Mouse (Mus musculus): ENCODE results near the gene Tmem143. TPM values are rescaled to one million over a fixed set of nuclear protein-coding genes. Genes with fewer than 3 reads are reported as not detected.
"Not testable (repeated sequence)": the region's sequence is repeated elsewhere in the genome, so short reads cannot be mapped to it uniquely, and the experiment has no call there.

Tmem143 gene
- total RNA-seq, 2 experiments from 2014 or later = 23.9 TPM

- no peak for DNase-seq (ENCODE audit: low spot score in 2 of 2)
Observed at GRCm38 (mm10) chr7:45921950-45922600, 25.3 kb downstream of the Tmem143 start.

GRCm38 (mm10) chr7:45922928-45923761, 26.4 kb downstream of the Tmem143 start:
- DNase-seq (ENCODE audit: low spot score in 2 of 2) = peak; percentile 90 to 92

- DNase-seq (ENCODE audit: low spot score in 2 of 2) = peak; percentile 46 to 59
Observed at GRCm38 (mm10) chr7:45923762-45924428, 27.2 kb downstream of the Tmem143 start, which contains the start of gene Ccdc114. Gene Ccdc114 (plus strand): TSS chr7:45924072.

DNA sequence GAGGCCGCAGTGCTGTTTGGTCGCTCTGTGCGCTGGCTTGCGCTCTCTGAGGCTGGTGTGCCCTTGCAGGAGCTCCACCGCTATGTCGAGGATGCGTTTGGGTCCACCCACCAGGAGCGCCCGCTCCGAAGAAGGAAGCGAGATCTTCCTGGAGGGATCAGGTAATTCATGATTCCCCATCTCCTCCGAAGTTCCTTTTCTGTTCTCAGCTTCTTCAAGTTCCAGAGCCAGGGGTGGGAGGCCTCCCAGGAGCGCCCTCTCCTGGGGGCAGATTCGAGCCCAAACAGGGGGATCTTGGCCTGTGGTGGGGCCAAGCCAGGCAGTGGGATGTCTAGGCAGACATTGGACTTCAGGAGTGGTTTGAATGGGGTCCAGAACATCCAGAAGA, 27.7 kb downstream of the Tmem143 start:
- DNase-seq (ENCODE audit: low spot score in 2 of 2) = no peak

- DNase-seq (ENCODE audit: low spot score in 2 of 2) = no peak
Observed at GRCm38 (mm10) chr7:45928626-45929295, 32.0 kb downstream of the Tmem143 start.

GRCm38 (mm10) chr7:45929688-45930087, 32.9 kb downstream of the Tmem143 start:
- no peak for DNase-seq (ENCODE audit: low spot score in 2 of 2)

DNA sequence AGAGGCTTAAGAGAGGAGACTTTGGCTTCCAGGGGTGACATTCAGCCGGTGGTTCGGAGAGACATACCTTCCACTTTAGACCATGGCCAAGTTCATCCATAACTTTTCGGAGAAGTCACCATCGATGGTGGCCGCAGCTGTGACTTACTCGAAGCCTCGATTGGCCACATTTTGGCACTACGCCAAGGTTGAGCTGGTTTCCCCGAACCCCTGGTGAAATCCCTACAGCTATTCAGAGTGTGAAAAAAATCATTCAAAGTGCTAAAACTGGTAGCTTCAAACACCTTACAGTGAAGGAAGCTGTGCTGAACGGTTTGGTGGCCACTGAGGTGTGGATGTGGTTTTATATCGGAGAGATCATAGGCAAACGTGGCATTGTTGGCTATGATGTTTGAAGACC, 37.0 kb downstream of the Tmem143 start:
- DNase-seq (ENCODE audit: low spot score in 2 of 2) = not testable (repeated sequence)

- DNase-seq (ENCODE audit: low spot score in 2 of 2) = peak; percentile 62 to 68
Observed at GRCm38 (mm10) chr7:45935114-45935513, 38.4 kb downstream of the Tmem143 start.

DNA sequence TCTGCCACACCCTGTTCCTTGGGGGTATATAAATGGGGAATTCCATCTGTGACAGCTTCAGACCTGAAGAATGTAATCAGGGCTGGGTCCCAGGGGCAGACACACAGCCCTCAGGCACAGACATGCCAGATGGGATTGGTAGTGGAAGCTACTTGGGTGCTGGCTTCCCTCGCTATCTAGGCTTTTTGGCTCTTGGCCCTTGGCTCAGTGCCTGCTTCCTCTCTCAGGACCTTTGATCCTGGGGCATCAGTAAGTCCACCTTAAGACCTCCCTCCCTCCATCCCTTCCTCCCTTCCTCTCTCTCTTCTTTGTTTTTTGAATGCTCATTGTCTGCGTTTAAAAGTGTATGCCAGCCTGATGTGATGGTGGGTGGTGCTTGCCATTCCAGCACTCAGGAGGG, 43.1 kb downstream of the Tmem143 start:
- DNase-seq (ENCODE audit: low spot score in 2 of 2) = no peak

- DNase-seq (ENCODE audit: low spot score in 2 of 2) = no peak
Observed at GRCm38 (mm10) chr7:45941986-45942385, 45.2 kb downstream of the Tmem143 start.

DNA sequence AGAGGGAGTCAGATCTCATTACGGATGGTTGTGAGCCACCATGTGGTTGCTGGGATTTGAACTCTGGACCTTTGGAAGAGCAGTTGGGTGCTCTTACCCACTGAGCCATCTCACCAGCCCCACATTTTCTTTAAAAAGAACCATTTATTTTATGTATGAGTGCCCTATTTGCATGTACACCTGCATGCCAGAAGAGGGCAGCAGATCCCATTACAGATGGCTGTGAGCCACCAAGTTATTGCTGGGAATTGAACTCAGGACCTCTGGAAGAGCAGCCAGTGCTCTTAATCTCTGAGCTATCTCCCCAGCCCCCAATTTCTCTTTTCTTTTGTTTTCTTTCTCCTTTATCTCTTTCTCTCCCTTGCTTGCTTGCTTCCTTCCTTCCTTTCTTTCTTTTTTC, 46.5 kb downstream of the Tmem143 start:
- not testable (repeated sequence) for DNase-seq (ENCODE audit: low spot score in 2 of 2)

DNA sequence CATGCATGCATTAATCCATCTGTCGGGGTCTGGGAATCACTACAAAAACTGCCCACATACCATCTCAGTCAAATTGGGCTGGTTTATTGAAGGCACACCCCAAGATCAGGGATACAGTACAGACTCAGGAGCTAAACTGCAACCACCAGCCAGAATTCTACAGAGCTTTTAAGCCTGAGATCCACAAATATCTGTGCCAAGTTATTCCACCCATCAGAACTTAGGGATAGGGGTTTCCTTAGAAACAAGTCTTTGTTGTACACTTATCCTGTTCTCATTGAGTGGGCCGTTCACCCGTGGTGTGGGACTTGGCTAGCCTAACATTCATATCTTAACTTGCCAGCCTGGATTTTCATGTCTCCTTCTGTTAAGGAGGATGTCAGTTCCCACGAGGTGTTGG, 52.3 kb downstream of the Tmem143 start:
- no peak for DNase-seq (ENCODE audit: low spot score in 2 of 2)

- no peak for DNase-seq (ENCODE audit: low spot score in 2 of 2)
Observed at GRCm38 (mm10) chr7:45956611-45957010, 59.9 kb downstream of the Tmem143 start.

Other genes starting within 250 kb of the Tmem143 start
- under 1 TPM in 1 of 2 experiments, not detected in 1; 0.22 TPM for gene Fut2, start 230.5 kb upstream of the Tmem143 start, total RNA-seq (2021)
- gene Ntn5, start 212.9 kb upstream of the Tmem143 start, total RNA-seq (2021) = 1 to 10 TPM in 1 of 2 experiments, under 1 TPM in 1; 0.75 to 1.0 TPM
- under 1 TPM; 0.14 to 0.18 TPM for gene Sec1, start 202.5 kb upstream of the Tmem143 start, total RNA-seq (2021)
- 100 to 1,000 TPM; 121 to 131 TPM for gene Car11, start 197.1 kb upstream of the Tmem143 start, total RNA-seq (2021)
- gene Dbp, start 191.9 kb upstream of the Tmem143 start, total RNA-seq (2021) = 10 to 100 TPM; 37.1 to 43.4 TPM
- gene Rpl18, start 181.5 kb upstream of the Tmem143 start, total RNA-seq (2021) = 100 to 1,000 TPM; 497 to 584 TPM
- gene Sphk2, start 178.9 kb upstream of the Tmem143 start, total RNA-seq (2021) = 10 to 100 TPM; 27.3 to 27.7 TPM
- gene Fam83e, start 175.7 kb upstream of the Tmem143 start, total RNA-seq (2021) = under 1 TPM; 0.34 to 0.51 TPM
- gene Spaca4, start 171.1 kb upstream of the Tmem143 start, total RNA-seq (2021) = not detected
- 100 to 1,000 TPM; 298 to 311 TPM for gene Lmtk3, start 113.2 kb upstream of the Tmem143 start, total RNA-seq (2021)
- gene Sult2b1, start 112.3 kb upstream of the Tmem143 start, total RNA-seq (2021) = 10 to 100 TPM; 11.8 to 12.0 TPM
- gene Cyth2, start 82.4 kb upstream of the Tmem143 start, total RNA-seq (2021) = 100 to 1,000 TPM; 180 to 184 TPM
- gene Kcnj14, start 72.2 kb upstream of the Tmem143 start, total RNA-seq (2021) = 1 to 10 TPM; 2.0 to 2.6 TPM
- 10 to 100 TPM; 27.0 to 27.3 TPM for gene Grwd1, start 66.0 kb upstream of the Tmem143 start, total RNA-seq (2021)
- 10 to 100 TPM; 85.4 to 99.2 TPM for gene Kdelr1, start 24.2 kb upstream of the Tmem143 start, total RNA-seq (2021)
- gene Grin2d, start 18.6 kb upstream of the Tmem143 start, total RNA-seq (2021) = 10 to 100 TPM; 32.1 to 33.4 TPM
- under 1 TPM in 1 of 2 experiments, not detected in 1; 0.40 TPM for gene Syngr4, start 227 bp upstream of the Tmem143 start, total RNA-seq (2021)
- 1 to 10 TPM; 6.2 TPM for gene Emp3, start 24.5 kb downstream of the Tmem143 start, total RNA-seq (2021)
- 1 to 10 TPM; 4.2 to 5.3 TPM for gene Ccdc114, start 27.1 kb downstream of the Tmem143 start, total RNA-seq (2021)
- gene Abcc6, start 133.4 kb downstream of the Tmem143 start, total RNA-seq (2021) = 1 to 10 TPM; 3.3 to 6.0 TPM
- 100 to 1,000 TPM; 109 to 113 TPM for gene Nomo1, start 136.8 kb downstream of the Tmem143 start, total RNA-seq (2021)
- gene Kcnj11, start 203.8 kb downstream of the Tmem143 start, total RNA-seq (2021) = 10 to 100 TPM; 17.9 to 18.4 TPM

Measured in layer of hippocampus, postnatal 10 days (tissue).